Mouse (Mus musculus): ENCODE measurements around the gene Kdm4b. TPM values are rescaled to one million over a fixed set of nuclear protein-coding genes. Genes with fewer than 3 reads are reported as not detected.

Gene Kdm4b
- total RNA-seq, 2 experiments from 2014 or later, result 84.3 to 96.2 TPM

GRCm38 (mm10) chr17:56442316-56442715 lies 116.5 kb downstream of the Kdm4b start:
- no peak for DNase-seq

- DNase-seq, result no peak
These were observed 117.5 kb downstream of the Kdm4b start for GRCm38 (mm10) chr17:56443341-56443795.

- DNase-seq, result no peak
These were observed 118.9 kb downstream of the Kdm4b start for GRCm38 (mm10) chr17:56444771-56445170.

DNA sequence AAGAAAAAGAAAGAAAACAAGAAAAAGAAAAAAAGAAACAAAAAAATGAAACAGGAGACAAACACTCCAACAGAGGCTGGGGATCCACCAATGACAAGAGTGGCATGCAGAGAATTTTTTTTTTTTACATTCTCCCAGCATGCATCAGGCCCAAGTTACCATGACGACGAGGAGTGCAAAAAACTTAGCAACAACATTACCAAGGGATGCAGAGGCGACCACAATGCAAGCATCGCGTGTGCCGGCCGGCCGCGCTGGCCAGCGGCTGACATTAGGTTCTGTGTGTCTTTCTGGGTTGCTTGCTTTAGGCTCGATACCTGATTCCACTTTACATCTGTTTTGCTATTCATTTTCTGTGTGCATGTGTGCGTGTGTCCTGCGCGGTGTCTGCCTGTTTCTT lies 119.5 kb downstream of the Kdm4b start:
- peak in 1 of 2 experiments; percentile 51 for DNase-seq

- no peak for DNase-seq
These were observed 121.9 kb downstream of the Kdm4b start for GRCm38 (mm10) chr17:56447716-56448115.

Small RNAs within 50 kb of the gene (microRNA-seq; reads per million reads assigned to microRNA genes)
- 0.30 to 1.5 reads per million in 2 experiments for gene Mir6977

Other genes with a start within 250 kb of the Kdm4b start
- 100 to 1,000 TPM; 115 to 121 TPM for gene Hdgfl2, start 246.4 kb upstream of the Kdm4b start, total RNA-seq (2021)
- 1 to 10 TPM; 1.4 to 6.8 TPM for gene Plin4, start 216.3 kb upstream of the Kdm4b start, total RNA-seq (2021)
- gene Plin5, start 208.5 kb upstream of the Kdm4b start, total RNA-seq (2021), result under 1 TPM; 0.40 to 0.63 TPM
- gene Lrg1, start 204.1 kb upstream of the Kdm4b start, total RNA-seq (2021), result 1 to 10 TPM in 1 of 2 experiments, under 1 TPM in 1; 0.40 to 1.7 TPM
- 100 to 1,000 TPM; 129 to 138 TPM for gene Sema6b, start 185.7 kb upstream of the Kdm4b start, total RNA-seq (2021)
- gene Tnfaip8l1, start 163.6 kb upstream of the Kdm4b start, total RNA-seq (2021), result 1 to 10 TPM; 5.3 to 7.3 TPM
- 10 to 100 TPM; 40.9 to 44.0 TPM for gene Mydgf, start 142.1 kb upstream of the Kdm4b start, total RNA-seq (2021)
- gene Dpp9, start 107.2 kb upstream of the Kdm4b start, total RNA-seq (2021), result 10 to 100 TPM; 68.2 to 70.9 TPM
- gene Fem1a, start 69.3 kb upstream of the Kdm4b start, total RNA-seq (2021), result 10 to 100 TPM; 34.3 to 35.7 TPM
- 1 to 10 TPM; 6.1 to 6.7 TPM for gene Ticam1, start 49.3 kb upstream of the Kdm4b start, total RNA-seq (2021)
- 10 to 100 TPM; 10.9 to 15.0 TPM for gene Plin3, start 33.2 kb upstream of the Kdm4b start, total RNA-seq (2021)
- not detected for gene Arrdc5, start 25.8 kb upstream of the Kdm4b start, total RNA-seq (2021)
- 1 to 10 TPM; 1.2 to 1.3 TPM for gene Uhrf1, start 22.7 kb upstream of the Kdm4b start, total RNA-seq (2021)
- 100 to 1,000 TPM; 657 to 686 TPM for gene Ptprs, start 150.4 kb downstream of the Kdm4b start, total RNA-seq (2021)
- gene Znrf4, start 186.4 kb downstream of the Kdm4b start, total RNA-seq (2021), result not detected
- gene Gm20219, start 228.3 kb downstream of the Kdm4b start, total RNA-seq (2021), result 1 to 10 TPM; 3.3 to 5.4 TPM